Mouse (Mus musculus): ENCODE results near the gene Psmd4. TPM values are rescaled to one million over a fixed set of nuclear protein-coding genes. Genes with fewer than 3 reads are reported as not detected.
A peak's percentile ranks its signal among the peaks of the same experiment; 100 is the strongest.
"Not testable (repeated sequence)": the region's sequence is repeated elsewhere in the genome, so short reads cannot be mapped to it uniquely, and the experiment has no call there.

The Psmd4 gene
- total RNA-seq, 1 experiment from 2014 or later = 210 TPM

DNA sequence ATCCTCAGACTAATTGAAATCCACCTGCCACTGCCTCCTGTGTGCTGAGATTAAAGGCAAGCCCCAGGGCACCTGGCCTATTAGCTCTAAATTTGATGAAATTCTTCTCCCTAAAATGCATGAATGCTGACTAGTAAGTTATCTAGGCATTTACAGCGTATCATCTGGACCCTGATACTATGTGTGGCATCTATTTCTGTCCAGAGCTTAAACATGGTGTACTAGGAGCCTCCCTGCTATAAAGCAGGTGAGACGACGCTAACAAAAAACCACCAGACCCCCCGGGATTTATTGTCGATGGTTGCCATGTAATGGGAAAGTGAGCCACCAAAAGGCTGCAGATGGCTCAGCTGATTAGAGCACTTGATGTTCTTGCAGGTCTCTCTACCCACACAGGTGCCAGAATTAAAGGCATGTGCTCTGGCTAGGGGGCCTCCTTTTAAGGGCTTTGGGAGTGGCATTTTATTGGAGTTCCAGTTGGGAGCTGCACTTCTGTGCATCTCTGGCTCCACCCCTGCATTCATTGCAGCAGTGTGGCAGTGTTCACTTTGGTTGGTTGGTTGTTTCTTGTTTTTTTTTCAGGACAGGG is 15.3 kb downstream of the Psmd4 start:
- ATAC-seq (replicated peaks; ENCODE audit: low read depth, poor library complexity, severe bottlenecking) = no peak

DNA sequence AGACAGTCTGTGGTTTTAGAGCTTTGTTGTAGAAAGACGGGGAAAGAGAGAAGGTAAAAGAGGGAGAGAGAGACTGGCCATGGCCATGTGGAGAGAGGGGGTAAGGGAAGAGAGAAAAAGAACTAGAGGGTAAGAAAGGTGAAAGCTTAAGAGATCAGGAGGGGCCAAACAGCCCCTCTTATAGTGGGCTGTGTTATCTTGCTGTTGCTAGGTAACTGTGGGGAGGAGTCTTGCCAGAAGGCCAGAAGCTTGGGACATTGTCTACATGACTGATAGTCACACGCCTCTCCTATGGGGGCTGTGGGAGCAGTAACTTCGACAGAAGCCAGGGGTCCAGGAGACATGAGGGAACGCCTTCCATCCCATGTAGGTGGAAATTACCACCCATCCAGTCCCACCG is 17.2 kb downstream of the Psmd4 start:
- no peak for ATAC-seq (replicated peaks; ENCODE audit: low read depth, poor library complexity, severe bottlenecking)

DNA sequence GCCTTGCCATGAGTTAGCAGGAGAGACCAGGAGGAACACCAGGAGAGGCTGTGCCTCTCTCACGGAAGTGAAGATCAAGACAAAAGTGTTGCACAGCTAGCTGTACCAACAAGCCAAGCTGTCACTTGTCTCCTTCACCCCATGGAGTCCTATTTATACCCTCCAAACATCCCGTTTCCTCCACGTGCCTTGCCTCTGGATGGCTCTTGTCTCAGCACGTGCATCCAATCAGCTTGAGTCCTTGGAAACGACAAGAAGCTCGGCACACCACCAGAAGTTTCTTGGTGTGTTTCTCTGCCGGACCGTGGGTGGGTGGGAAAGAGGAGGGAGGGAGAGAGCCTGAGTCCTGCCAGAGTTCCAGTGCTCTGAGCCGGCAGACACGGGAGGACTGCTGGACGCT is 17.9 kb downstream of the Psmd4 start:
- ATAC-seq (replicated peaks; ENCODE audit: low read depth, poor library complexity, severe bottlenecking) = no peak

DNA sequence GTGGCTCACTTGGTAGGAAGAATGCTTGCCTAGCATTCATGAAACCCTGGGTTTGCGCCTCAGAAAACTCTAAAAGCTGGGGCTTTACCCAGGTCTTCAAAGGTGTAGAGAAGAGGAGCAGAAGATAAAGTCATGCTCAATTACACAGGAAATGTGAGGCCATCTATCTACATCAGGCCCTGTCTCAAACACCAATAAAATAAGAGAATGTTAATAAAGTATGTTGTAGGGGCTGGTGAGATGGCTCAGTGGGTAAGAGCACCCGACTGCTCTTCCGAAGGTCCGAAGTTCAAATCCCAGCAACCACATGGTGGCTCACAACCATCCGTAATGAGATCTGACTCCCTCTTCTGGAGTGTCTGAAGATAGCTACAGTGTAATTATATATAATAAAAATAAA is 21.5 kb downstream of the Psmd4 start:
- not testable (repeated sequence) for ATAC-seq (replicated peaks; ENCODE audit: low read depth, poor library complexity, severe bottlenecking)

DNA sequence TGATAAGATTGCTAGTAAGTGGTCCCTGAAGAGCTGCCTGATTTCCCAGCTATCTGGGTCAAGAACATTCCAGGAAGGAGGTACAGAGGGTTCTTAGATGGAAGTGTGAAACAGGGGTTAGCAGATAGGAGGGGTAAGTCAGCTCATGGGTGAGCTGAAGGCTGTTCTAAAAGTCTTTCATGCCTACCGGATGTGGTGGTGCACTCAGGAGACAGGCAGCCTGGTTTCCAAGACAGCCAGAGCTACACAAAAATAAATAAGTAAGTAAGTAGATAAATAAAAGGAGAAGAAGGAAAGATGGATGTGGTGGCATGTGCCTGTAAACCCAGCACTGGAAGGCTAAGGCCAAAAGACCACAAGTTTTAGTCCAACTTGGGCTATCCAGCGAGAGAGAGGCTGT is 23.7 kb downstream of the Psmd4 start:
- ATAC-seq (replicated peaks; ENCODE audit: low read depth, poor library complexity, severe bottlenecking) = no peak

GRCm38 (mm10) chr3:95016532-95017056 is 25.8 kb downstream of the Psmd4 start:
- ATAC-seq (replicated peaks; ENCODE audit: low read depth, poor library complexity, severe bottlenecking) = no peak

DNA sequence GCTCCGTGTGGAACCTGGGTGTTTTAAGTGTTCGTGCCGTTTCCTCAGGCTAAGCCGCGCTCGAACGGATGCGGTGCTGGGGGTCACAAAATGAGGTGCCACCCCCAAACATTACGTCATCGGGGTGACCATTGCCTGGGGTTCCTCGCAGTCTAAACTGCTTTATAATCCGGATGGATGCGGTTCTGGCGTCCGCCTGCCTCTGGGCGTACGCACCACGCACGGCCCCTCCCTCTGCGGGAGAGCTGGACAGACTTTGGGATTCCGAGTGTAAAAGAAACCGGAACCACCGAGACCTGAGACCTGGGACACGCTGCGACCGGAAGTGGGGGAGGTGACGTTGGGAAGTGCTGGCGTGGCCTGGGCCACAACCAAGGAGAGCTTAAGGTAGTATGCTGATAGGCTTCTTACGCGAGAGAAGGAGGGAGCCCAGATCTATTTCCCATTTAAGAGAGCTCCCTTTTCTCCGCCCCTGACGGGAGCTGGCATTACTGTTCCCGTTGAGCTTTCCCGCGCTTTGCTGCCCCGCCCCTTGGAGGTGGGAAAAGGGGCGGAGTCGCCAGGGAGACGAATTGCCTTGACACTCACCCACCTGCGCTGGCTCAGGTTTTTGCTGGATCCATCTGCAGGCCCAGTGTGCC is 26.4 kb downstream of the Psmd4 start:
- ATAC-seq (replicated peaks; ENCODE audit: low read depth, poor library complexity, severe bottlenecking) = peak; percentile 58

GRCm38 (mm10) chr3:95015337-95015872 is 27.0 kb downstream of the Psmd4 start, which contains the start of gene Zfp687:
Gene Zfp687 (minus strand): TSS chr3:95015448.
- peak; percentile 84 for ATAC-seq (replicated peaks; ENCODE audit: low read depth, poor library complexity, severe bottlenecking)

- no peak for ATAC-seq (replicated peaks; ENCODE audit: low read depth, poor library complexity, severe bottlenecking)
Measured at GRCm38 (mm10) chr3:95014428-95015151, 27.8 kb downstream of the Psmd4 start.

DNA sequence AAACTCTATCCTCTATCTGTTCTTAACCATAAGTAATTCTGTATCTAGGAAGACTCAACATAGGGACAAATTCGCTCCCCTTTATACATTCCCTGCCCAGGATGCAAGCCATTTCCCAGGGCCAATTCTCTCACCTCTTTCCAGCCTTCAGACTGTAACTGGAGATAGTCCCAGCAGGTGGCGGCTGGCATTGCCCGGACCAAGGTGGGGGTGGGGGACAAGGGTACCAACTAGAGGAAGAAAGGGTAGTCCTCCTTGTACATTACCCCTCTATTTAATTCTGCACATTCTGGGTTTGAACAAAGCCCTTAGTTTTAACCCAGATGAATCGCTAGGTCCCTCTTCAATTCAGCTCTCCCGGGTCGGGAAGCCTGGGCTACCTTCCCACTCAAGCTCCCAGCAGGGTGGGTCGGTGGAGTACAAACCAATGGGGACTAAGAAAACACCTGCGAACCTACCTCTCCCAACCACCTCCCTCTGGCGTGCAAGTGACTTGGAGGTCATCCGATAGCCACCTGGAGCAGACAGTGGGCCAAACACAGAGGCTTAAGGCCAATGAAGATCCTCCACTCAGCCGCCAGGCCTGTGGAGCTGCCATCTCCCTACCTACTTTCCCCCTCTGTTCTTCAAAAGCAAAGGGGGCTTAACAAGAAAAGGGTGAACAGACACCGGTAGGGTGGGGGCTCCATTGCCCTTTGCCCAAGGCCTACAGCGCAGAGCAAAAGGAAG is 28.6 kb downstream of the Psmd4 start:
- no peak for ATAC-seq (replicated peaks; ENCODE audit: low read depth, poor library complexity, severe bottlenecking)

GRCm38 (mm10) chr3:95012982-95013381 is 29.4 kb downstream of the Psmd4 start:
- no peak for ATAC-seq (replicated peaks; ENCODE audit: low read depth, poor library complexity, severe bottlenecking)

GRCm38 (mm10) chr3:95010396-95010795 is 32.0 kb downstream of the Psmd4 start:
- no peak for ATAC-seq (replicated peaks; ENCODE audit: low read depth, poor library complexity, severe bottlenecking)

DNA sequence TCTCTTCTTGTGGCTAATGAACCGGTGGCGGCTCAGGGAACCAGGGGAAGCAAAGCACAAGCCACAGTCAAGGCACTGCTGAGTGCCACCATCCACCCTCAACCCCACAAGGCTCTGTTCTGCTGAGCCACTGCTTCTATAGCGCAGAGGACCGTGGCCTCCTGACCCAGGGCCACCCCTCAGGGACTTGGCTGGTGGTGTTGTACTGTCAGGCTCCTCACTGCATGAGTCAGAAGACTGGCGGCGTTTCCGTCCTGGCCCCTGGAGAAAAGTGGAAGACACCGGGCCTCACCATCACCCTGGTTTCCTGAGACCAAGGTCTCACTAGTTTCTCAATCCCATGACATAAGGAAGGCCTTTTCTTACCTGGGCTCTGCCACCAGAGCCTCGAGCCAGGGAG is 34.7 kb downstream of the Psmd4 start:
- ATAC-seq (replicated peaks; ENCODE audit: low read depth, poor library complexity, severe bottlenecking) = no peak

GRCm38 (mm10) chr3:95005651-95006050 is 36.8 kb downstream of the Psmd4 start:
- ATAC-seq (replicated peaks; ENCODE audit: low read depth, poor library complexity, severe bottlenecking) = no peak

- ATAC-seq (replicated peaks; ENCODE audit: low read depth, poor library complexity, severe bottlenecking) = no peak
Measured at GRCm38 (mm10) chr3:95003273-95003672, 39.1 kb downstream of the Psmd4 start.

DNA sequence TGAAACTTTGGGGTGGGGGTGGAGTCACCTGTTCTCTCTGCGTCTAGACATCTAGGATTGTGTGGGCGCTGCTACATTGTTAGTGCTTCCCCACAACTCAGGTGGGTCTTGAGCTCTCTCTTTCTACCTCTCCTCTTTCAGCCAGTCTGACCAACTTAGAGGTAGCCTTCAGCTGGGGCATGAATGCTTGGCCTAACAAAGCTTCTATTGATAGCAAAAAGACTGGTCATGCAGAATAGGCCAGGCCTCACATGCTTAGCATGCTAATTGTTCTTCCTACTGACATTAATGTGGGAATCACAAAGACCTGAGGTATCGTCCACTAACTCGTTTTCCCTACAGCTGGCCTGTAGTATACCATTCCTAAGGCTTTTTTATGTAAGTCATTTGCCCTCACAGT is 39.8 kb downstream of the Psmd4 start:
- no peak for ATAC-seq (replicated peaks; ENCODE audit: low read depth, poor library complexity, severe bottlenecking)

- ATAC-seq (replicated peaks; ENCODE audit: low read depth, poor library complexity, severe bottlenecking) = peak; percentile 97
Measured at GRCm38 (mm10) chr3:94996946-94997345, 45.5 kb downstream of the Psmd4 start.

DNA sequence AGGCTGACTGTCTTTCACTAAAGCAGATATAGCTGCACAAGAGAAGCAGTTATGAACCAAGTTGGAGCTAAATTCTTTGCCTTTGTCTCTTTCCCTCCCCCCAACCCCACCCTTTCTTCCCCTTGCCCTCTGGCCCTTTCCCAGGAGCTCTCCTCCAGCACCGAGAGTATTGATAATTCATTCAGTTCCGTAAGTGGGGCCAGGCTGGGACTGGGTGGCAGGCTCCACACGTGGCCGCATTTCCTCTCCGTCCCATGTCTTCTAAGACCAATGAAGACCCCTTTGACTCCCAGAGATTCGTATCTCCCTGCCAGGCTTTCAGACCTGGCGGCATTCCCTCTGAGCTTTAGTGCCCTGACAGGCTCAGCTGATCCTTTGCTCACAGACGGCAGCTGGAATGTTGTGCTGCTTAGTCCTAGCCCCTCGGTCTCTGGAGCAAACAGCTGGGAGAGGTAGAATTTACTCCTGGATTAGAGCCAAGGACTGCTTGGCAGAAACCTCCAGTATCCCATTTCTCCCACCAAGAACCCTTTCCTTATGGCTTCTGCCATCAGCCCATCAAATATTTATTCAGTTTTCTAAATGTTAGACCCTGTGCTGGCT is 53.2 kb downstream of the Psmd4 start:
- ATAC-seq (replicated peaks; ENCODE audit: low read depth, poor library complexity, severe bottlenecking) = no peak

DNA sequence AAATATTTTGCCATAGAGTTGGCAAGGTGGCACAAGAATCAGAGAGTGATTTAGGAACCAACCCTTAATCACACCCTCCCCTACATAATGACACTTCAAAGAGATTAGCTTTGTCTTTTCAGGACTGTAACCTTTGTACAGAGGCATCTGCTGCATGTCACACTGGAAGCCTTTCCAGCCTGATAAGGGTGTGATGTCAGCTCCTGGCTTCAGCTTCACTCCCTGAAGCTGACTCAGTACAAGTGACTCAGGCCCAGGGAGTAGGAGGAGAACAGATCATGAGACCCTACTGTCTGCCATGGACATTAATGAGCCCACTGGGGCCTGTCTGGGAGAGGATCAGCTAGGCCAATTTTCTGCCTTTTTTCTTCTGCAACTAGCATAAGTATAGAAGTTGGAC is 54.8 kb downstream of the Psmd4 start:
- peak; percentile 58; the same call in 1 of the 2 replicates for ATAC-seq (replicated peaks; ENCODE audit: low read depth, poor library complexity, severe bottlenecking)

GRCm38 (mm10) chr3:94985513-94985912 is 56.9 kb downstream of the Psmd4 start:
- no peak for ATAC-seq (replicated peaks; ENCODE audit: low read depth, poor library complexity, severe bottlenecking)
